26 mouse cellular contexts compared by ENCODE assay signal in genomic region chr13:30560052-30560451, GRCm38 (mm10).
"Had no signal": no experiment of that assay in that cellular context is flagged by ENCODE, and none has a peak within 500 bp of the region (broad histone marks: within the 10 kb centered on the region; RNA-seq: fewer than 3 reads in every experiment).

No protein-coding gene starts in this region.

- H3K9ac ChIP-seq: embryonic facial prominence, embryonic 12.5 days; embryonic facial prominence, embryonic 13.5 days; embryonic facial prominence, embryonic 15.5 days; forebrain, embryonic 12.5 days; forebrain, embryonic 13.5 days; forebrain, embryonic 15.5 days; forebrain, postnatal 0 days had no signal

- H3K36me3 ChIP-seq: embryonic facial prominence, embryonic 10.5 days; embryonic facial prominence, embryonic 12.5 days; embryonic facial prominence, embryonic 13.5 days; embryonic facial prominence, embryonic 15.5 days; forebrain, embryonic 10.5 days; forebrain, embryonic 12.5 days; forebrain, embryonic 15.5 days had no signal

- H3K4me3 ChIP-seq: embryonic facial prominence, embryonic 10.5 days; embryonic facial prominence, embryonic 12.5 days; embryonic facial prominence, embryonic 13.5 days; embryonic facial prominence, embryonic 15.5 days; erythroblast, embryonic 14.5 days; forebrain, embryonic 10.5 days; forebrain, embryonic 12.5 days; forebrain, embryonic 13.5 days; forebrain, embryonic 15.5 days; gastrocnemius, adult 2 months; heart, adult 2 months had no signal

- H3K27ac ChIP-seq: embryonic facial prominence, embryonic 10.5 days; embryonic facial prominence, embryonic 12.5 days; embryonic facial prominence, embryonic 13.5 days; embryonic facial prominence, embryonic 15.5 days; forebrain, embryonic 10.5 days; forebrain, embryonic 12.5 days; forebrain, embryonic 13.5 days; forebrain, embryonic 15.5 days; gastrocnemius, adult 2 months; heart, adult 2 months had no signal

- H3K9me3 ChIP-seq: embryonic facial prominence, embryonic 10.5 days; embryonic facial prominence, embryonic 12.5 days; embryonic facial prominence, embryonic 13.5 days; embryonic facial prominence, embryonic 15.5 days; forebrain, embryonic 10.5 days; forebrain, embryonic 12.5 days; forebrain, embryonic 13.5 days; forebrain, embryonic 15.5 days had no signal

- H3K4me1 ChIP-seq: embryonic facial prominence, embryonic 10.5 days; embryonic facial prominence, embryonic 12.5 days; embryonic facial prominence, embryonic 13.5 days; embryonic facial prominence, embryonic 15.5 days; forebrain, embryonic 10.5 days; forebrain, embryonic 12.5 days; forebrain, embryonic 13.5 days; forebrain, embryonic 15.5 days had no signal

- H3K4me2 ChIP-seq: embryonic facial prominence, embryonic 12.5 days; embryonic facial prominence, embryonic 13.5 days; embryonic facial prominence, embryonic 15.5 days; forebrain, embryonic 12.5 days; forebrain, embryonic 13.5 days; forebrain, embryonic 15.5 days had no signal

- DNase-seq: cerebellum, adult 9-10 months; cerebellum, adult 9-11 months; cerebellum, postnatal 10 days; cerebellum, postnatal 14 days; cerebellum, postnatal 25 days; cerebellum, postnatal 36 days; embryo, embryonic 11 days; forebrain, postnatal 0 days; gastrocnemius, adult 2 months; gastrocnemius, postnatal 10 days; gastrocnemius, postnatal 14 days; gastrocnemius, postnatal 25 days; gastrocnemius, postnatal 36 days; heart, adult 18-20 months; heart, adult 2 months had no signal

- ATAC-seq: forebrain, embryonic 13.5 days; forebrain, embryonic 14.5 days; forebrain, embryonic 15.5 days; forebrain, embryonic 16.5 days; forebrain, postnatal 0 days had no signal

- H3K27me3 ChIP-seq: embryonic facial prominence, embryonic 12.5 days; embryonic facial prominence, embryonic 15.5 days; forebrain, embryonic 12.5 days; forebrain, embryonic 13.5 days; forebrain, embryonic 15.5 days had no signal
